Mouse (Mus musculus): ENCODE measurements at regions not wholly inside any gene's neighbourhood (a gene's known extent, or its start where the extent isn't known, plus 50 kb on each side); places are given as distances from the start of the nearest gene placed in this dataset.

DNA sequence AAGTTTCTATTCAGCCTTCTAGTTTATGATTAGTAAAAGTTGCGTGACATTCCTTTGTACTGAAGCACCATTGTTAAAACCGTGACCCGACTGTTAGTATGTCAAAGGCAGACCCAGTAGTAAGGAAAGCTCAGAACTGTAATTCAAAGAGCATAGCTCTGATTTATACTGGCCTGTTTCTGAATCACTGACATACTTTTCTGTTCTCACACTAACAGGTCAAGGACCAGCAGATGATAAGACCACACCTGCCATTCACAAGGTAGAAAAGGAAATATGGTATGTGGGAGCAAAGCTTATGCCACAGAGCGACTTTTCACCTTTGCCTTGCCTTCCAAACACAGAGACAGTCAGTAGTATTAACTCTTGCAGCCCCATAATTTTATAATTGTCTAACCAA, 269.5 kb upstream of the Acvr2a start:
- no peak for DNase-seq

DNA sequence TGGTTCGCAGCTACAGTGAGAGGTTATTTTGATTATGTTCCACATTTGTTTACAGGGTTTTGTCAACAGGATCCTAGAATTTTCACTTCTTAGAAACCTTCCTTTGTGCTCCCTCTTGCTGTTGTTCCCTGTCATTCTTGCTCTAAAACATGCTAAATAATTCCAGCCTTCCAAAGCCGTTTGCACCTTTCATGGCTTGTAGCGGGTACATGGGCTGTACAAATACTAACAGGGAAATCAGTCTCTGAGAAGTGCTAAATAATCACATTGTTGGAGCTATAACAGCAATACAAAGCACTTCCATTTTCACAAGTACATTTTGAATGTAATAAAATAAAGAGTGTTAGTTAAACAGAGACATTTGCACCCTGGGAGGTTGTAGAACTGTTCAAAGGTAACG, 268.8 kb upstream of the Acvr2a start:
- no peak for DNase-seq

DNA sequence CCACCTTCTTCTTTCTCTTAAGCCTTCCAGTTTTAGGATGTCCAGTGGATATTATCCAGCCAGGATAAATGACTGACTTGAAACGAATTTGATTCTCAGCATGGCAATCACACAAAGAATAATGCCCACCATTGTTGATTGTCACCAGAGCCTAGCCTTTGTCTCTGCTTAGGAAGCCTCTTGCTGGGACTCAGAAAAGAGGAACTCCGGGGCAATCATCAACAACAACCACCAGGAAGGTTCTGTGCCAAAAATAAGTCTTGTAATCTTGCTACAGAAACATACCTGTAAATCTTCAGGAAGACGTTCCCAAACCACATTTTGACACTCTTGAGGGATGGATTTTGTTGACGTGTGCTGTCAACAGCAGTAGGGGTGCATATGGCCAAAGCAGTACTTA, 268.2 kb upstream of the Acvr2a start:
- DNase-seq = no peak

DNA sequence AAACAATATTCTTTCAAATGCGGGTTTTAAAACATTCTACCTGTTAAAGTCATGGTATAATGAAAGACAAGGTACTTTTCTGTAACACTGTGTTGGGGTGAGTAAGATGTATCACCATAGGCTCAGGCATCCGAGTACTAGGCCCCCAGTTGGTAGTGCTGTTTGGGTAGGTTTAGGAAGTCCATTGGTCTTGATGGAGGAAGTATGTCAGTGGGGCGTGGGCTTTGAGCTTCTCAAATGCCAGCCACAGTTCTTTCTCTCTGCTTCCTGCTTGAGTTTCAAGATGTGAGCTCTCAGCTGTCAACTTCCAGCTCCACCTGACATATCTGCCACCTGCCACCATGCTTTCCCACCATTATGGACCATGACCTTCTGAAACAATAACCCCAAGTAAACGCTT, 267.7 kb upstream of the Acvr2a start:
- no peak for DNase-seq

DNA sequence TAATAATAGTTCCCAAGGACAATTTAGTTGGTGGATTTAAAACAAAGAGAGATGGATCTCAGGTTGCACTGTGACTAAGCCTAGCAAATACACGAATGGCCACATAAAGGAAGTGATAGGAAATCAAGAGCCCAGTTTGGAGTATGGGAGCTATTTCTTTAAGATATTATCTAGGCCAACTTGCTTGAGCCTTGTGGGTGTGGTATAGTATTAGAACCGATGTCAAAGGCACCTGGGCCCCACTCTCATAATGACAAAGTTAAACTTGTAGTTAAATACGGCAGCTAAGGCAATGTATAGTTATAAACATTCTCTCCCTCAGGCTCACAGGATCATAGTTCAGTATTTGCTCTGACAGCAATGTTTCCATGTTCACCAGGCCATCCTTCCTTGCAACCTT, 257.3 kb upstream of the Acvr2a start:
- DNase-seq = no peak

DNA sequence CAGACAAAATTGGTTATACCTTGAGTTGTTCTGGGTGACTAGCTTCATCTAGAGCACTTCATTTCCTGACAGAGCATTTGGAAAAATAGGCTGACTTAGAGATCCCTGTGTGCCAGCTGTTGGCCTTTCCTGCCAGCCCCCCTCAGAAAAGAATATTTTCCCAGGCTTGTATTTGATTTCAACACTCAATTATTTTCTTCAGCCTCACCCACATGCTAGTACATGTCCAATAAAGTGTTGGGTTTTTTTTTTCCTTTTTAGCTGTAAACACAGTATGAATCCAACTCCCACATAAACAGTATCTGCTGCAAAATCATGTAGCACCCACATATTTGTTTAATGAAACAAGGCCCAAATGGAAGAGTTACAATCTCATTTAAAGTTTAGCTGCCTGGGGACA, 256.8 kb upstream of the Acvr2a start:
- no peak for DNase-seq

DNA sequence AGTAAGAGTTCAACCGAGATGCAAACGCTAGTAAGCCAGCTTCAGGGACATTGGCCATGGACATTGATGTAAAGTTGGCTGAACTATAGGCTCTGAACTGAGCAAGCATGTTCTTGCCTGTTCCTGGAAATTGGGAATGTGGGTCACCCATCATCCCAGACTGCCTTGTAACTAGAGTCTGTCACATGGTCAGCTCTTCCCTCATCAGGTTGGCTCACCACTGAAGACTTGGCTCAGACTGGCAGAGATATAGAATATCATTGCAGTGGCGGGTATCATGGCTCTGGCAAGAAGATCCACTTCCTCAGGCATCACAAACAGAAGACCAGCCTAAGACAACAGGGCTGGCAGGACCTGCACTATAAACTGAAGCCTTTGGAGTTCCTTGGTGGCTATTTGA, 255.3 kb upstream of the Acvr2a start:
- DNase-seq = peak; percentile 55

DNA sequence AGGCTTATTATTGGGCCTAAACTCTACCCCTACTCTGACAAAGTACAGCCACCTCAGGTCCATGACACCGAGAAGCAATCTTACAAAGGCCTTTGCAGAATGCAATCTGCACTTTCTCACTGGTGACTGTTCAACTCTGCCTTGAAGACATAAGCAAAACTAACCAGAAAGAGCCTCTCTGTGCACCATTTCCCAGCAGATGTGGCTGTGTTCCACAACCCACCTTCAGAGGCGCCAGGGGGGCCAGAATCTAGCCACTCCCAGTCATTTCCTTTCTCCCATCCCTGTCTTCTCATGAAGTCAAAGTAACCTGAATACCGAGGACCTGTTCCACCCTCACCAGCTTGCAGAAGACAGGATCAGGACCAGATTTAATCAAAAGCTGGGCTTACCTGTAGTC, 250.3 kb upstream of the Acvr2a start:
- no peak for DNase-seq

DNA sequence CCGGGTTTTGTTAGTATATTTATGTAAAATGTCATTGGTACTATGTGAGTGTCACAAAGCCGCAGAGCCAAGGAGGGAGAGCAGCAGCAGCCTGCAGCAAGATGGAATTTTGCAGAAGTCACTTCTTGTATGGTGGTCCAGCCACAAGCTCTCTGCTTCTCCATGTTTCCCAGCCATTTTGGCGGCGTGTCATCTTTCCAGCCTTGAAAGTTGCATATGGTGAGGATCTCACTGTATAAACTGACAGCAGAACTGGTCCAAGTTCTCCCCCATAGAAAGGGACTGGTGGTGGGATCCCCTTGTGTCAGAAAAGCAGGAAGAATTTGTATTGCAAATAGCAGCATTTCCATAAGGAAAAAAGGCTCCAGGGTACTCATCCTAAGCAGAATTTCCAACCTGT, 249.7 kb upstream of the Acvr2a start:
- DNase-seq = no peak

DNA sequence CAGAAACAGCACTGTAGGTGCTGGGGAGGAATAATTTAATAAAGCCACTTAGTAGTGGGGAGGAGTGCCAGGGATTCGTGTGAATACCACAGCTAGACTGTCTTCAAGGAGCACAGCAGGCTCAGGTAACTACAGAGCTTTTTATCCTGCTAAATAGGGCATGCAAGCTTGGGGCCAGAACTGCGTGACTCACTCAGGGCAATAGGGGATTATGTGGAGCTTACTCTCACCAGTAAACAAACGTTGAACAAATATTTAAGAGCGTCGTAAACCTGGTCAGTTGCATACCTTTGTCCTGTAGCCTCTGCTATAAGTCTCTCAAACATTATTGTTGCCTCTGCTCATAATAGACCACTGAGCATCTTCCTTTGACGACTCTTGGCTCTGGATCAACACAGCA, 246.0 kb upstream of the Acvr2a start:
- no peak for DNase-seq

DNA sequence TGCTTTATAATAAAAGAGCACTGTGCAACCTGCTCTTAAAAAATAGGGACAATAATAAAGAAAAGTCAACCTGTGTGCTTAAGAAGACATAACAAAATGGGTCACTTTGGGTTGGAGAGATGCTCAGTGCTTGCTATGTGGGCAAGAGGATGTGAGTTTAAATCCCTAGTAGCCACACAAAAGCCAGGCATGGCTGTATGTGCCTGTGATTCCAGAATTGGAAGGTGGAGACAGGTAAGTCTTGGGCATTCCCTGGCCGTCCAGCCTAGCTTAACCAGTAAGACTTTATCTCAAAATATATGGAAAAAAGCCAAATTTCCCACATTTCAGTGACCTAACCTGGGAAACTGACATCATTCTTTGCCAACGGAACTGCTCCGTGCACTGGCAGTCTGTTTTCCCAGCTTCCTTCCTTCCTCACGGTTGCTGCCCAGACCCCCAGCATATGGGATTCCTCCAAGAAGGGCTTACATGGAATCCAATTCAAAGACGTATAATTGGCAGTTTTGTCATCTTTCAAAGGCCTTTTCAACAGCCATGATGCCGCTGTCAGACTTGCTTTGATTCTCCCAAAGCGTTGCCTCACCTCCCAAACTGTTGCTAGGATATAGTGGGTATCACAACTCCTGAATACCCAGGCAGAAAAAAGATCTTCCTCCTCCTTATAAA, 227.6 kb upstream of the Acvr2a start:
- no peak for DNase-seq

DNA sequence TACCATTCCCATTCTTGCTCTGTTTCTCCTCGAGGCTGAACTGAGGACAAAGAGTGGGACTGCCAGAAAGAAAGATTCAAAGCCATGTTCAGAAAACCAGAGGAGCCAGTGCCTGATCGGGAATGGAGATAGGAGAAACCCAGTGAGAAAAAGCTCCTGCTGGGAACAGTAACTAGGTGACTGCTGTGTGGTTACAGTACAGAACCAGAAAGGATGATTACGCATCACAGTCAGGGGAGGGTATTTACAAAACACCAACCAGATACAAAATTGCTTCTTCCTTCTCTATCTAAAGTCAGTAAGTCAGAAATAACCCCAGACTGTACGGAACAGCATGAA, 227.1 kb upstream of the Acvr2a start:
- DNase-seq = no peak

DNA sequence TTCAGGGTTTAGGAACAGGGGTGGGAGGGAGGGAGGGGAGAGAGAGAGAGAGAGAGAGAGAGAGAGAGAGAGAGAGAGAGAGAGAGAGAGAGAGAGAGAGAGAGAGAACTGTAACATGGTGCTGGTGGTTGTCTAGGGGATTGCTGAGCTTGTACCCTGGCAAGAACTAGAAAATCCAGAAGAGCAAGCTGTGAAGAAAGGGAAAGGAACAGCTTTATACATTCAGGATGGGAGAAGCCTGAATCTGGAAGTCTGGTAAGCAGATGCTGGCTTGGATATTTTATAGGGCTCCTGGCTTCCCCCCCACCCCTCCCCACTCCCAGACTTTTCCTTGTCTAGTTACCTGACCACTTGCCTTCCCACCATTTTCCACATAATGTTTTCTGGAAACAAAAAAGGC, 224.2 kb upstream of the Acvr2a start:
- no peak for DNase-seq

DNA sequence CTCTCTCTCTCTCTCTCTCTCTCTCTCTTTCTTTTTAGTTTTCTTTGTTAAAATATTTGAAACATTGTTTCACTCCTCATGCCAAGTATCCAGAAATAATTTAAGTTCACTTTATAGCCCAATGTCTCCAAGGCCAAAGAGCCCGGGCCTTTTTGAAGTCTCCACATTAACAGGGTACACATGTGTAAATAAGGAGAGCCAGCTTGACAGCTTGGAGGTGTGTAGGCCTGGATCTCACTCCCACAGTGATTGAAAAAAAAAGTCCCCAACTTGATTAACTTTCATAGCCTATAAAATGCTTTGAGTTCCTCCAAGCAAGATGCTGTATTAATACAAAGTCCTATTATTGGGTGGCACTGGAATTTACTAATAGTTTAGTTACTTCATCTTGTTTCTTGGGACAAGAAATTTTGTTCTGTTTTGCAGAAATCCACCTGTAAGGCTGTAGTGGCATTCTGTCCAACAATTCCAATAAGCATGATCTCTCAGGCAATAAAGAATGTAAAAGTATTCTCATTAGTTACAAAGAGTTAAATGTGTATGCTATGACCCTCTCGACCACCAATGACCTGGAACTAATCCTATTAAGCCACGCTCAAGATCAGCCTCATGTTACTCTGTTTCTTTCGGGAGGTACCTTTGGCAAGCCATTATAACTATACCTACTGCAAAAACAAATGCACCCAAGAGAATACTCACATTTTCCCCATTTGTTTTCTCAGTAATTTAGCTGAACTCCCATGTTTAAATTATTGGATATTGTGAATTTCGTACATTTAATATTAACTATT, 215.9 kb upstream of the Acvr2a start:
- DNase-seq = no peak

DNA sequence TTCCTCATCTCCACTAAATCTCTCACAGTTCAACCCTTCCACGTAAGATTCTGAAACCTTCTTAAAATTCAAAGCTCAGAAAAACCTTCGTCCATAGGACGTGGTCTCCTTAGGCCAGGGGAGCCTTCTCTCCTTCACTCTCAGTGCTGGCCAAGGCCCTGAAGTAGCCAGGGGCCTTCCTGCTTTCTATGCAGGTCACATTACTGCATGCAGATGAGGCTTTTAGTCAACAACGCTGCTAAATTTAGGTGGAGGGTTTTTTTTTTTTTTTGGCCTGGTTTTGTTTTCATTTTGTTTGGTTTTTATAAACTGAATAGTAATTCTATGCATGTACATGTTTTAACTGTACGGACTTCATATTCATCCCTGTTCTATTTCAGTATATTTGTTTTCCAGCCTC, 214.5 kb upstream of the Acvr2a start:
- DNase-seq = no peak

DNA sequence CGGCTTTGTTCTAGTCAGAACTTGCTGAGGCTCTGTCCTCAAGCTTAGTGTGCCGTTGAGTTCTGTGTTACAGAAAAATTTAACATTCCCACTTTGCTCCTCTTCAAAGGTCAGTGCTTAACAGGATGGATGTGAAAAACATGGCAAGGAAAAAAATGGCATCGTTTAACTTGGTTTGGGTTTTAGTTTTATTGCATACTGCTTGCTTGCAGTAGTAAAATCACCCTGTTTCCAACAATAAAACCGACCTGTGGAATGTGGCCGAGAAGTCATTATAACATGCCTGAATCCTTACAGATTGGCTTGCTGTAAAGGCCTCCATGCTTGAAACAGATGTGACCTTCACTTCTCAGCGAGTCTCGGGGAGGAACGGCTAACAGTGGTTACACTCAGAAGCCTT, 212.1 kb upstream of the Acvr2a start:
- no peak for DNase-seq

DNA sequence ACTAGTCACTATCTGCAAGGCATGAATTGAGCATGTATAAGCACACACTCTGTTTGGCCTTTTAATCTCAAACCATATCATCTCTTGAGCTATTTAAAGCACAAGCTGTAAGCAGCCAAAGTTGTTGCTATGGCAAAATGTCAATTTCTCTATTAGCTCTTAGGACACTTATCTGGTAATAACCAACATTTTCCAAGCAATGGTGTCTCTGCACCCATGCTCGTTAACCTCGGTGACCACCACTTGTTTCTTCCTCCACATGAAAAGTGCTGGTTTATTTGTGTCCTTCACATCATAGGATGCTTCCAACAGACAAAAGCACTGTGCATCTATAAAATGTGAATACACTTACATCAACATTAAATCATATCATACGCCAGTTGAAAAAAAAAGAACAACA, 204.4 kb upstream of the Acvr2a start:
- no peak for DNase-seq

DNA sequence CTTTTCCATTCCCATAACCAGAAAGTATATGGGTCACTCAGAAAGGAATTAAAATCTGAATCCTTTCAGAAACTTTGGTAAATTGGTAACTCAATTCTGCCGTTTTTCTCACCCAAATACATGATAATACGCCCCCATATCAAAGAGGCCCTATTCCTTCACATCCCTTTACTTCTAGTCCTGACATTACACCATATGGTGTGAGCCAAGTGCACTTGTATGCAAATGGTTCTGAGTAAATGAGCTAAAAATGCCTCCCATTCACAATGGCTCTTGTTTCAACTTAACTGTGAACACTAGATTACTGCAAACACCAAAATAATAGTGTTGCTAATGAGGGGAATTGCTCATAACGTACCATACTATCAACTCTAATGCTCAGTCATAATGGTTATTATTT, 201.7 kb upstream of the Acvr2a start:
- DNase-seq = no peak

DNA sequence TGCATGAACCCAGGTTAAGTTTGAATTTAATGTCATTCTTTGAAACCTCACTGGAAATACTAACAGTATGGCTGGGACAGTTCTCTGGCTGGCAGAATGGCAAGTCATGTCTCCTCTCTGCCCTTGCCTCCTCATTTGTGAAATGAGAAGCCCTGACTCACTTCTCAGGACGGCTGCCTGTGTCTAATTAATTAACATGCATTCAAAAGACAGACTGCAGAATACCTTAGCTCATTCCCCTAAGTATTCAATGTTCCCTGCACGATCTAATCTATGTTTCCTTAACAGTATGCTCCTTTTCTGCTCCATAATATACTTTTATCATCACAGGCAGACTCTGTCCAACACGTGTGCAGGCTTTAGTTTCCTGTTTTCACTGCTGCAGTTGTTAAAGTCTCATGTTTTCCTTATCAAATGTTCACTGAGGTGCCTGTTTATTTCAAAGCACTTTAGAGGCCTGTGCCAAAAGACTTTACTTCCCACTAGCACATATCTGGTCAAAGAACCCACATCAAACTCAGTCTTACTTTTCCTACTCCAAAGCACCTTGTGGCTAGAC, 196.7 kb upstream of the Acvr2a start:
- DNase-seq = no peak

DNA sequence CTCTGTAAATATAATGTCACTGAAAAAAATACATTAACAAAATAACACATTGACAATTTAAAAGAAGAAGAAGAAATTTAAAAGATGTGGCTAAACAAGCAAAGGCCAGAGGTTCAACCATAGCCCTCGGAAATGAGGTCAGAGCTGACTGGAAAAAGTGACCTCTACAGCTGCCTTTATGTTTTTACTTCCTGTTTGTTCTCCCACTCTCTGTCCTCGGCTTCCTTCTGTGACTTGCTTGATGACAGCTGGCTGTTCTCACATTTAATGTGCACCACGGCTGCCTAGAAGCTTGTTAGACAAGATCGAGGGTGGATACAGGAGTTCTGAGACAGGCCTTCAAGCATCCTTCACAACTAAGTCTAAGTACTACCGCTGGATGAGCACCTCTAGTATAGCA, 194.9 kb upstream of the Acvr2a start:
- no peak for DNase-seq

DNA sequence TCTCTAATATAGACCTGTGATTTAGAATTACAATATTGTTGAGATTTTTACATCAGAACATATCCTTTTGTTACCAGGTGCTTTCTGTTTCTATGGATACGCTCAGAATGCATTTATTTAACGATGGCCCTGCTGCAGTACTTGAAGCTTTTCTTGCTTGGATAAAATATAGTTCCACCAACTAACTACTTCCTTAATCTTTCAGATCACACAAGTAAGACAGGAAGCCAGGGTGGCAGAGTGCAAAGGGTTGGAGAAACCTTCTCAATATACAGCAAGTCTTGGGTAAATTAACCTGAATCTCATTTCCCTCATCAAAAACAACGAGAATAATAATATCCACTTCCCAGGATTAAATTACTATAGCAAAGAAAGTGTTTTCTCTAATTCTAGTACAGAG, 193.1 kb upstream of the Acvr2a start:
- DNase-seq = no peak

DNA sequence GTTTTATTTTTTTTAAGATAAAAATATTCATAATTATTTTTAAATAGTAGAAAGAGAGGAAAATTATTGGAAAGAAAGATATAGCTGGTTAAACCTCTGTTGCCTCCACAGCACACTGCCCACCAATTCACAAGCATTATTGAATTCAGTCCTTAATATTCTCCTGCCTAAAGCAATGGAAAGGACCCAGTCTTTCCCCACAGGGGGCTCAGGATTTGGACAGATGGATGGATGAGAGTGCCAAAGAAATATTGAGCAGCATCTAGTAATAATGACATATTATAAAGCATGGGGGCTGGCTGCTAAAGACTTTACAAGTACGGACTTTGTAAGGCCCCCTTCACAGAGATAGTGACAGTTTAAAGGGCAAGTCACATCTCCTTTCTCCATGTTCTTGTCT, 191.6 kb upstream of the Acvr2a start:
- no peak for DNase-seq

DNA sequence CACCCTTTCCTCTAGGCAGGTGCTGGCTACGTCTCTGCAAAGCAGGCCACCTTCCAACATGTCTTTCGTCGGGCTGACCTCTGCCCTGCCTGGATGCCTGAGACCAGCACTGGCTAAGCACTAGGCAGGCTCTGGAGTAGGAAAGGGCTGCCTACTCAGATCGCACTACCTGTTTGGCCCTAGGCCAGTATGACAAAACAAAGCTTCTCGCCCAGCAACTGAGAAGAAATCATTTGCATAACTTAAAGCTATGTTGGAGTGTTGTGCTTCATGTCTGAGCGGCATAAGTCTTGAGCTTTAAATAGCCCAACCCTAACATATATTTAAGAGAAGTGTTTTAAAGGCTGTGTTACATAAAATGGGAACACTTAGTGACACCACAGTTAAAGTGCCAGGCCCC, 189.9 kb upstream of the Acvr2a start:
- DNase-seq = no peak

DNA sequence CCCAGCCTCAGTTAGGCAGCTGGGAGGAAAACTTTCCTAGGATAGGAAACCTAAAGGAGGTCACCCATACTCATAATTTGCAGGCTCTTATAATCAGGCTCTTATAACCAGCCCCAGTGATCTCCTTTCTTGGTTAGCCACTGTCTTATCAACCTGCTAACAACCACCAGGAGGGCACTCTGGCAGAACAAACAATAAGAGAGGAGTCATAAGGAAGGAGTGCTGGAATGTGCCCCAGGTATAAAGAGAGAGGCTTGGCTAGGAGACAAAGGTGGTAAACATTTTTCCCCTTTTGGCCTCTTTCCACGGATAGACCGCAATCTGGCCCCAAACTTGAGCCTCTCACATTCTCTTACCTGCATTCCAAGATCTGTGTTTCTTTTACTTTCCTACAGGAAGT, 189.4 kb upstream of the Acvr2a start:
- no peak for DNase-seq

Data from gastrocnemius, postnatal 25 days (tissue).